Mouse (Mus musculus) lung, postnatal 0 days (tissue): ENCODE measurements around the gene Ift43.

Experiments used
- CTCF ChIP-seq: IDR thresholded peaks from 2 replicates; pipeline ENCODE4 v1.5.1; 2016; ENCODE audit warnings: antibody characterized with exemption, mild to moderate bottlenecking
- EP300 ChIP-seq: IDR thresholded peaks from 2 replicates; pipeline ENCODE4 v1.6.1; 2016; ENCODE audit warnings: antibody characterized with exemption, mild to moderate bottlenecking, control low read depth

- TF ChIP-seq EP300 (no peak), CTCF (no peak)
Measured at GRCm38 (mm10) chr12:86107645-86108044, 25.3 kb downstream of the Ift43 start.
